Mouse (Mus musculus) liver, embryonic 13.5 days (tissue): ENCODE data around the gene Vmn1r7. TPM values are rescaled to one million over a fixed set of nuclear protein-coding genes. Genes with fewer than 3 reads are reported as not detected.
"Not testable (repeated sequence)": the region's sequence is repeated elsewhere in the genome, so short reads cannot be mapped to it uniquely, and the experiment has no call there.

Source experiments
- ATAC-seq: fragments of 200-750 bp; cut with Nextera tagmentation; 2 replicates; pipeline ENCODE4 v1.8.0; 2017; ENCODE audit warnings: low read depth, mild to moderate bottlenecking, moderate number of reproducible peaks, moderate library complexity
- DNase-seq: peaks from one replicate; pipeline ENCODE4 v3.0.0; 2022
- H3K27ac ChIP-seq: fragments of 300-500 bp; sonication (generic); 2 replicates; pipeline ENCODE4 v1.5.1; 2015; ENCODE audit warnings: moderate library complexity, mild to moderate bottlenecking, inconsistent platforms
- H3K27me3 ChIP-seq: fragments of 300-500 bp; sonication (generic); 2 replicates; pipeline ENCODE4 v1.6.1; 2015; ENCODE audit warnings: mild to moderate bottlenecking, inconsistent platforms
- H3K36me3 ChIP-seq: fragments of 300-500 bp; sonication (generic); 2 replicates; pipeline ENCODE4 v1.6.1; 2015; ENCODE audit warnings: mild to moderate bottlenecking, inconsistent platforms
- H3K4me1 ChIP-seq: fragments of 300-500 bp; sonication (generic); replicated peaks from 2 replicates; pipeline ENCODE4 v1.6.1; 2015; ENCODE audit warnings: inconsistent platforms
- H3K4me2 ChIP-seq: fragments of 300-500 bp; sonication (generic); 2 replicates; pipeline ENCODE4 v1.6.1; 2015; ENCODE audit warnings: inconsistent platforms, mild to moderate bottlenecking, moderate library complexity
- H3K4me3 ChIP-seq: fragments of 300-500 bp; sonication (generic); replicated peaks from 2 replicates; pipeline ENCODE4 v1.5.1; 2015; ENCODE audit warnings: mild to moderate bottlenecking, inconsistent platforms
- H3K9ac ChIP-seq: fragments of 300-500 bp; sonication (generic); 2 replicates; pipeline ENCODE4 v1.6.1; 2015; ENCODE audit warnings: mild to moderate bottlenecking, inconsistent platforms
- H3K9me3 ChIP-seq: fragments of 300-500 bp; sonication (generic); replicated peaks from 2 replicates; pipeline ENCODE4 v1.6.1; 2016; ENCODE audit warnings: inconsistent platforms
- WGBS: fragments of 180-500 bp; shearing (Covaris S2); methylation state at CpG from one replicate; pipeline ENCODE4 v1.1.7; 2015; ENCODE audit not compliant: insufficient replicate concordance; 5-methylcytosine and 5-hydroxymethylcytosine counted together
- polyA plus RNA-seq: library from polyadenylated mRNA; unstranded; fragments of >200 nt; fragmentation: Nextera tagmentation; extraction: Ambion mirVana; gene quantifications from 2 replicates; pipeline ENCODE4 v1.2.1, GENCODE M21; 2015

Gene Vmn1r7
- polyA plus RNA-seq, result not detected in 2 replicates

DNA sequence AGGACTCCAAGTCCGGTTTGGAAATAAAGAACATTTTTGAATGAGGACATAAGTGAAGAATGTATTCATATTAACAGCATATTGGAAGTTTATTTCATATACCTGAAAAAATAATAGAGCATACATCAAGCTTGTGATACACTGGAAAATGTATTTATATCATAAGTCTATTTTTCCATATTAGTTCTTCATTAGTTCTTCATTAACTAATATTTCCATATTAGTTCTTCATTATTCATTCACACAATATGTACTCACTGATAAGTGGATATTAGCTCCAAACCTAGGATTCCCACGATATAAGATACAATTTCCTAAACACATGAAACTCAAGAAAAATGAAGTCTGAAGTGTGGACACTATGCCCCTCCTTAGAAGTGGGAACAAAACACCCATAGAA lies at the start of gene Vmn1r7:
Vmn1r7 (minus strand) TSS at position 101 of the 400 bp plus-strand sequence.
- ATAC-seq, DNase-seq, H3K4me2 ChIP-seq, H3K9ac ChIP-seq, H3K27ac ChIP-seq, H3K4me3 ChIP-seq, H3K4me1 ChIP-seq, H3K9me3 ChIP-seq, H3K36me3 ChIP-seq, H3K27me3 ChIP-seq: not testable (repeated sequence)
- 51% methylated on average over 2 of the region's 2 CpGs for WGBS

DNA sequence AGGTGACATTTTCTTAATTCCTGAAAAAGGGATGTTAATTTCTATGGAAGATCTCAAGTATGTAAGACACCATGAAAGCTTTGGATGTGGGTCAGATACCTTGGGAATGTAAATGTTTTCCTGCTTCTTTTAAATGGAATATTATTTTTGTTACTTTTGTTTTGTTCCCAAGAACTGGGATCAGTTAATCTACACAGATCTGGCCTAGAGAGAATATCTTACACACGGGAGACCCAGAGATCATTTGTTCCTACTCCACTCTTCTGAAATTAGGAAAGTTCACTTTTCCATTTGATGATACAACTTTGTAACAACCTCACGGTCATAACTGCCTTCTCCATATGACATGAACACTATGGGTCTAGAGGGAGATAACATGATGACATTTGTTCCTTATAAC lies 41.4 kb upstream of the Vmn1r7 start, which contains the start of gene Vmn1r9:
Vmn1r9 (plus strand) TSS at position 301 of the 400 bp plus-strand sequence.
- no peak for DNase-seq
- H3K9me3 ChIP-seq, result no peaks in the 10 kb centered on the region
- WGBS, result 56% methylated on average over 2 of the region's 2 CpGs
- no peak within 1 kb of the TSS for H3K27ac ChIP-seq
- no peaks in the 10 kb centered on the region for H3K27me3 ChIP-seq
- no peak within 1 kb of the TSS for H3K4me2 ChIP-seq
- no peaks in the 10 kb centered on the region for H3K4me1 ChIP-seq
- H3K9ac ChIP-seq, result no peak within 1 kb of the TSS
- no peaks in the 10 kb centered on the region for H3K36me3 ChIP-seq
- ATAC-seq, result no peak
- H3K4me3 ChIP-seq, result no peak within 1 kb of the TSS

DNA sequence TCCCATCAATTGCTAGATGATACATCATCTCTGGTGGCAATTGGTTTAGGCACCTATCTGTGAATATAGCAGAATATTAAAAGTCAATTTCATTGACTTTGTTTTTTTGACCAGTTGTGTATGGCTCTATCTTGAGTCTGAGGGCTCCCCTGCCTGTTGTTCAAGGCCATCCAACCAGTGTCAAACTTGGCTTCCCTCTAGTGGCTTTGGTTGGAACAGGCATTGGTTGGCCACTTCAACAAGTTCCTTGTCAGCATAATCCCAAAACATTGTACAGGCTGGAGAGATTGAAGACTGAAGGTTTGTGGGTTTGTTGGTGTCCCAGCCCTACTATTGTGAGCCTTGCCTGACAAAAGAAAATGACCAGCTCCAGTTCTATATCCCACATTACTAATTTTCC lies 38.6 kb upstream of the Vmn1r7 start:
- no peaks in the 10 kb centered on the region for H3K4me1 ChIP-seq
- no peaks in the 10 kb centered on the region for H3K9me3 ChIP-seq
- DNase-seq (no peak), ATAC-seq (no peak)
- no peaks in the 10 kb centered on the region for H3K36me3 ChIP-seq
- H3K27me3 ChIP-seq, result no peaks in the 10 kb centered on the region
- no peak overlapping the region for H3K4me3 ChIP-seq
- H3K4me2 ChIP-seq, result no peak overlapping the region
- H3K9ac ChIP-seq, result no peak overlapping the region
- no peak overlapping the region for H3K27ac ChIP-seq

DNA sequence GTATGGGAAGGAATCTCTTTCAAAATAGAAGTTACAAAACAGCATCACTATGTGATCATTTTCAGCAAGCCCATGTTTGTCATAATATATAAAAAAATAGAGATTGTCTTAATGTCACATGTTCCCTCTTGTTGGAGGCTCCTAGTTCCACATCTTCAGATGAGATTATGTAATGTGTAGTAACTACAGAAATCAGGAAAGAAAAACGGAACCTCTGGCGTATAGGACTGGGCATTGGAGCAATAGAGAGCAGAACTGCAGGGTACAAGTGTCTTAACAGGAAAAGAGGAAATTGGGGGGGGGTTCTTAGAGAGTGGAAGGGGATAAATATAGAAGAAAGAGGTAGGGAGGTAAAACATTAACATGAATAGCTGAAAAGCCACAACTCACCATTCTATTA lies 9.6 kb upstream of the Vmn1r7 start:
- Histone ChIP-seq H3K27ac (no peak overlapping the region), H3K36me3 (no peaks in the 10 kb centered on the region), H3K4me2 (no peak overlapping the region), H3K9ac (no peak overlapping the region), H3K4me1 (no peaks in the 10 kb centered on the region), H3K9me3 (no peaks in the 10 kb centered on the region), H3K27me3 (no peaks in the 10 kb centered on the region), H3K4me3 (no peak overlapping the region)
- DNase-seq (no peak), ATAC-seq (no peak)
- WGBS, result 54% methylated on average over 2 of the region's 2 CpGs

DNA sequence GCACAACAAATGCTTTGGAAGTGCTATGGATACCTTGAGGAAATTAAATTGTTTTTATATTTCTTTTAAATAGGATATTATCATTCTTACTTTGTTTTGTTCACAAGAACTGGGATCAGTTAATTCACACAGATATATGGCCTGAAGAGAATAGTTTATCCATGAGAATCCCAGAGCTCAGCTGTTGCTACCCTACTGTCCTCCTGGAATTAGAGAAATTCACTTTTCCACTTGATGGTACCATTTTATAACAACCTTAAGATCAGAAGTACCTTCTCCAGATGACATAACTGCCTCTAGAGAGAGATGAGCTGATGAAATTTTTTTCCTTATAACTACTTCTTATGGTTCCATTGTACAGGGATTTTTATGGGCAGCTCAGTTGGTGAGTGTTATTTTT lies 6.9 kb upstream of the Vmn1r7 start, which contains the start of gene Vmn1r8:
Vmn1r8 (plus strand) TSS at position 301 of the 400 bp plus-strand sequence.
- no peak within 1 kb of the TSS for H3K4me2 ChIP-seq
- no peak for DNase-seq
- no peaks in the 10 kb centered on the region for H3K9me3 ChIP-seq
- no peaks in the 10 kb centered on the region for H3K4me1 ChIP-seq
- no peaks in the 10 kb centered on the region for H3K27me3 ChIP-seq
- no peak within 1 kb of the TSS for H3K9ac ChIP-seq
- H3K36me3 ChIP-seq, result no peaks in the 10 kb centered on the region
- H3K4me3 ChIP-seq, result no peak within 1 kb of the TSS
- no peak for ATAC-seq
- no peak within 1 kb of the TSS for H3K27ac ChIP-seq

DNA sequence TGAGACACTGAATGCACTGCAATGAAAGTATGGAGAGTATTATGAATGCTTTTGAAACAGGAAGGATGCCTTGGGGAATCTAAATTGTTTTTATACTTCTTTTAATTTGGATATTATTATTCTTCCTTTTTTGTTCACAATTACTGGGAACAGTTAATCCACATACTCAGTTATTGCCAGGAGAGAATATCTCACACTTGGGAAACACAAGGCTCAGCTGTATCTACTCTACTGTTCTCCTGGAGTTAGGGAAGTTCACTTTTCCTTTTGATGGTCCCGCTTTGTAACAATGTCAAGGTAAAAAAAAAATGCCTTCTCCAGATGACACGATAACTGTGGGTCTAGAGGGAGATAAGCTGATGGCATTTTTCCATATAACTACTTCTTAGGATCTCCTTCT lies 28.2 kb downstream of the Vmn1r7 start, which contains the start of gene Vmn1r6:
Vmn1r6 (plus strand) TSS at position 301 of the 400 bp plus-strand sequence.
- H3K9ac ChIP-seq, result no peak within 1 kb of the TSS
- ATAC-seq, result no peak
- no peak within 1 kb of the TSS for H3K4me3 ChIP-seq
- no peaks in the 10 kb centered on the region for H3K4me1 ChIP-seq
- no peak for DNase-seq
- H3K9me3 ChIP-seq, result no peaks in the 10 kb centered on the region
- H3K36me3 ChIP-seq, result no peaks in the 10 kb centered on the region
- no peak within 1 kb of the TSS for H3K4me2 ChIP-seq
- no peak within 1 kb of the TSS for H3K27ac ChIP-seq
- no peaks in the 10 kb centered on the region for H3K27me3 ChIP-seq
- 59% methylated on average over 2 of the region's 2 CpGs for WGBS

Other genes with a start within 250 kb of the Vmn1r7 start
- gene Kbtbd2, start 227.5 kb downstream of the Vmn1r7 start, polyA plus RNA-seq, result 13.6 TPM in 2 replicates
- gene Fkbp9, start 193.3 kb downstream of the Vmn1r7 start, polyA plus RNA-seq, result 26.2 and 28.5 TPM in 2 replicates
- gene Nt5c3, start 101.4 kb downstream of the Vmn1r7 start, polyA plus RNA-seq, result 244 and 274 TPM in 2 replicates
- 0.15 and 0.19 TPM in 2 replicates for gene Vmn1r4, start 101.3 kb downstream of the Vmn1r7 start, polyA plus RNA-seq
- gene Vmn1r5, start 55.1 kb downstream of the Vmn1r7 start, polyA plus RNA-seq, result not detected in 2 replicates
- gene Vmn1r6, start 28.1 kb downstream of the Vmn1r7 start, polyA plus RNA-seq, result not detected in 2 replicates
- gene Vmn1r8, start 7.0 kb upstream of the Vmn1r7 start, polyA plus RNA-seq, result not detected in 2 replicates
- gene Vmn1r9, start 41.5 kb upstream of the Vmn1r7 start, polyA plus RNA-seq, result not detected in 2 replicates
- not detected in 2 replicates for gene Vmn1r10, start 84.1 kb upstream of the Vmn1r7 start, polyA plus RNA-seq
- not detected in 2 replicates for gene Vmn1r11, start 108.1 kb upstream of the Vmn1r7 start, polyA plus RNA-seq
- gene Vmn1r12, start 131.6 kb upstream of the Vmn1r7 start, polyA plus RNA-seq, result not detected in 2 replicates
- not detected in 2 replicates for gene Vmn1r13, start 178.0 kb upstream of the Vmn1r7 start, polyA plus RNA-seq
- gene Vmn1r14, start 206.4 kb upstream of the Vmn1r7 start, polyA plus RNA-seq, result not detected in 2 replicates
- gene Vmn1r15, start 232.6 kb upstream of the Vmn1r7 start, polyA plus RNA-seq, result not detected in 2 replicates